Mouse (Mus musculus): ENCODE measurements around the gene Lclat1. TPM values are rescaled to one million over a fixed set of nuclear protein-coding genes. Genes with fewer than 3 reads are reported as not detected.

The Lclat1 gene
- polyA plus RNA-seq, 1 experiment = 20.4 TPM

DNA sequence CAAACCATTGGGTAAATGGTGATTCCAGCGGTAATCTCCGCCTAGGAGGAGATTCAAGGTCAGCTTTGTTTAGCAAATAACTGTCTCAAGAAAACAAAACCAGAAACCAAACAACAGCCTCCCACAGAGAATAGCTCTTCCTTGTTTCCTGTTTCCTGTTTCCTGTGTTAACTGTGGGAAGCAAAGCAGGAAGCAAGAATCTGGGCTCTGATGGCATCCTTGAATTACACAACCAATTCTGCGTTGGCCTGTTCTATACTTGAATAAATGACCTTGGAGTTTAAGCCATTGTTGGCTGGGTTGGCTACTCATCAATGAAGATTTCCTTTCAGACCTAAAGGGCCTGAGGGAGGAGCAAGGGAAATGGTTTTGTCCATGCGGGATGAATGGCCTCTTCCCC, 5.2 kb upstream of the Lclat1 start:
- Histone ChIP-seq H3K27me3 (ENCODE audit: control insufficient read depth, insufficient read depth, insufficient read length) (no peaks in the 10 kb centered on the region), H3K36me3 (ENCODE audit: control insufficient read depth, insufficient read depth) (no peaks in the 10 kb centered on the region), H3ac (ENCODE audit: control insufficient read depth, insufficient read length, low read depth) (no peak overlapping the region), H3K79me3 (ENCODE audit: low read depth) (no peaks in the 10 kb centered on the region), H3K79me2 (ENCODE audit: control insufficient read depth, insufficient read depth) (no peaks in the 10 kb centered on the region), H3K4me3 (ENCODE audit: insufficient read depth, poor library complexity, severe bottlenecking) (no peak overlapping the region)
- TF ChIP-seq USF1 (IDR thresholded peaks at IDR 0.05; ENCODE audit: low read depth) (no peak), MYOG (IDR thresholded peaks at IDR 0.05; ENCODE audit: control insufficient read depth, extremely low read depth, insufficient read length) (no peak)

DNA sequence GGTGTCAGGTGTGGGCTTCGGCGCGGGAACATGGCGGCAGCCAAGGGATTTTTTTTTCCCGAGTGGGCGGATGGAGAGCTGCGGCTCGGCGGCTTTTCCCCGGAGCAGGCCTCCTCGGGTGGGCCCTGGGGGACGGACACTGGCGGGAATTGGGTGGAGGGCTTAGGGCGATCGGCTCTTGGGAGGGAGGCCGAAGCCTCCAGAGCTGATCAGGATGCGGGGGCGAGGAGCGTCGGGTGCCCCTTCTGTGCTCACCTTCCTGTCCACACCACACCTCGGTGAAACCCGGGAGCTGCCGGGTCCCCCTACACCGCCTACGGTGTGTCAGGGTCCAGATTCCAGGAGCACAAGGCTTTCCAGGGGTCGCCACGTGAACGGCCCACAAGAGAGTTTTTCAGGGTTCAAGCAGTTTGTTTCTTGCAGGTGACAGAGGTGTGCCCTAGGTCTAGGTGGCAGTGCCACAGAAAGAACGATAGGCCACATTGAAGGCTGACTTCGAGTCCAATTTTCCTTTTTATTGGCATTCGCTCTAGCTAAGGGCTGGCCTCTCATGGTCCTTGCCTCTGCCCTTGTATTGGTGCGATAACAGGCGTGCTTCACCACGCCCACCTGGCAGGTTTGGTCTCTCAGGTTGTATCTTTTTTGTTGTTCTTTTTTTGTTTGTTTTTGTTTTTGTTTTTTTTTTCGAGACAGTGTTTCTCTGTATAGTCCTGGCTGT, 544 bp downstream of the Lclat1 start:
- Histone ChIP-seq H3K36me3 (ENCODE audit: control insufficient read depth, insufficient read depth) (no peaks in the 10 kb centered on the region), H3K4me3 (ENCODE audit: insufficient read depth, poor library complexity, severe bottlenecking) (peak overlapping the region; percentile 68)

DNA sequence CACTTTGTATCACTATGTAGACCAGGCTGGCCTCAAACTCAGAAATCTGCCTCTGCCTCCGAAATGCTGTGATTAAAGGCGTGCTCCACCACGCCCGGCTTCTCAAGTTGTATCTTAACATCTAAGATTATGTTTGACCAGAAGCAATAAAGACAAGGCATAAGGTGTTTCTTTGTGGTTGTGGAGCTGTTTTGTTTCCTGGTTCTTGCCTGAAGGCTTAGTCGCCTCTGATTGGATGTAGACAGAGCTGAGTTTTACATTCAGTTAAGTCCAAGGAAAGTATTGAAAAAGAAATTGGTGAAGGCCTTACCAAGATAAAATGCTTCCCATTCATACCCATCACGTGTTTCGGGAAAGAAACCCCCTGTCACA, 1.1 kb downstream of the Lclat1 start:
- peaks cover 45% of the 10 kb centered on the region for H3K79me2 ChIP-seq (ENCODE audit: control insufficient read depth, insufficient read depth)
- H3K79me3 ChIP-seq (ENCODE audit: low read depth) = peaks cover 3% of the 10 kb centered on the region
- no peak overlapping the region for H3ac ChIP-seq (ENCODE audit: control insufficient read depth, insufficient read length, low read depth)
- no peak for TF ChIP-seq MAX (IDR thresholded peaks at IDR 0.05)
- TF ChIP-seq MYOD1 (IDR thresholded peaks at IDR 0.05; ENCODE audit: control insufficient read depth, insufficient read length, low read depth) = no peak
- no peak for TF ChIP-seq USF1 (IDR thresholded peaks at IDR 0.05; ENCODE audit: low read depth)
- no peak for TF ChIP-seq CEBPB (IDR thresholded peaks at IDR 0.05; ENCODE audit: low read depth)
- no peak for TF ChIP-seq CTCF (IDR thresholded peaks at IDR 0.05; ENCODE audit: control insufficient read depth, insufficient read depth, insufficient read length)
- TF ChIP-seq FOSL1 (IDR thresholded peaks at IDR 0.05; ENCODE audit: insufficient read depth, low read length, poor library complexity, severe bottlenecking) = no peak
- TF ChIP-seq MYOG (IDR thresholded peaks at IDR 0.05; ENCODE audit: control insufficient read depth, extremely low read depth, insufficient read length) = no peak
- no peaks in the 10 kb centered on the region for H3K36me3 ChIP-seq (ENCODE audit: control insufficient read depth, insufficient read depth)
- peak overlapping the region; percentile 68 for H3K4me3 ChIP-seq (ENCODE audit: insufficient read depth, poor library complexity, severe bottlenecking)
- no peaks in the 10 kb centered on the region for H3K27me3 ChIP-seq (ENCODE audit: control insufficient read depth, insufficient read depth, insufficient read length)

More for the DNA sequence above, 544 bp downstream of the Lclat1 start:
- TF ChIP-seq FOSL1 (IDR thresholded peaks at IDR 0.05; ENCODE audit: insufficient read depth, low read length, poor library complexity, severe bottlenecking) (no peak), MYOG (IDR thresholded peaks at IDR 0.05; ENCODE audit: control insufficient read depth, extremely low read depth, insufficient read length) (no peak), CEBPB (IDR thresholded peaks at IDR 0.05; ENCODE audit: low read depth) (no peak), USF1 (IDR thresholded peaks at IDR 0.05; ENCODE audit: low read depth) (no peak), MAX (IDR thresholded peaks at IDR 0.05) (no peak), CTCF (IDR thresholded peaks at IDR 0.05; ENCODE audit: control insufficient read depth, insufficient read depth, insufficient read length) (no peak), MYOD1 (IDR thresholded peaks at IDR 0.05; ENCODE audit: control insufficient read depth, insufficient read length, low read depth) (no peak)
- Histone ChIP-seq H3K79me2 (ENCODE audit: control insufficient read depth, insufficient read depth) (peaks cover 40% of the 10 kb centered on the region), H3ac (ENCODE audit: control insufficient read depth, insufficient read length, low read depth) (peak overlapping the region; percentile 96), H3K27me3 (ENCODE audit: control insufficient read depth, insufficient read depth, insufficient read length) (no peaks in the 10 kb centered on the region), H3K79me3 (ENCODE audit: low read depth) (peaks cover 3% of the 10 kb centered on the region)

GRCm38 (mm10) chr17:73112128-73112527, 4.3 kb downstream of the Lclat1 start:
- Histone ChIP-seq H3K27me3 (ENCODE audit: control insufficient read depth, insufficient read depth, insufficient read length) (no peaks in the 10 kb centered on the region), H3K36me3 (ENCODE audit: control insufficient read depth, insufficient read depth) (no peaks in the 10 kb centered on the region), H3K79me2 (ENCODE audit: control insufficient read depth, insufficient read depth) (peaks cover 69% of the 10 kb centered on the region), H3K79me3 (ENCODE audit: low read depth) (peaks cover 5% of the 10 kb centered on the region), H3ac (ENCODE audit: control insufficient read depth, insufficient read length, low read depth) (no peak overlapping the region), H3K4me3 (ENCODE audit: insufficient read depth, poor library complexity, severe bottlenecking) (no peak overlapping the region)
- no peak for TF ChIP-seq MYOD1 (IDR thresholded peaks at IDR 0.05; ENCODE audit: control insufficient read depth, insufficient read length, low read depth)
- no peak for TF ChIP-seq MYOG (IDR thresholded peaks at IDR 0.05; ENCODE audit: control insufficient read depth, extremely low read depth, insufficient read length)
- no peak for TF ChIP-seq CTCF (IDR thresholded peaks at IDR 0.05; ENCODE audit: control insufficient read depth, insufficient read depth, insufficient read length)
- TF ChIP-seq USF1 (IDR thresholded peaks at IDR 0.05; ENCODE audit: low read depth) = no peak
- TF ChIP-seq FOSL1 (IDR thresholded peaks at IDR 0.05; ENCODE audit: insufficient read depth, low read length, poor library complexity, severe bottlenecking) = peak; percentile 54
- peak; percentile 96 for TF ChIP-seq CEBPB (IDR thresholded peaks at IDR 0.05; ENCODE audit: low read depth)
- TF ChIP-seq MAX (IDR thresholded peaks at IDR 0.05) = peak; percentile 35

DNA sequence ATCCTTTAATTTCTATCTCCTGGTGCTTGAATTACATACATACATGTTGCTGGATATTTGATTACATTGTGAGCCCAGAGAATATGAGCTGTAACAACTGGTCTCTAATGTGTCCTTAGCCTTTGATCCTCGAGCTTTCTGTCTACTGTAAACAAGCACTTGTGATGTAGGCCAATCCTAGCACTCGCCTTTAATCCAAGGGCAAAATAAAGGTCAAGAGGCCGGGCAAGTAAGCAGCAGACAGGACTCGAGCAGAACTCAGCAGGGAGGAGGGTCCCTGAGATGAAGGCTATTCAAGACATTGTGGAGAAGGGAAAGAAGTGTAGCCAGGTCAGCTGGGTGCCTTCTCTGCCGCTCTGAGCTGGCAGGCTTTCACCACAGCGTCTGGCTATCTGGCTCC, 4.8 kb downstream of the Lclat1 start:
- Histone ChIP-seq H3K79me3 (ENCODE audit: low read depth) (peaks cover 5% of the 10 kb centered on the region), H3ac (ENCODE audit: control insufficient read depth, insufficient read length, low read depth) (no peak overlapping the region), H3K36me3 (ENCODE audit: control insufficient read depth, insufficient read depth) (no peaks in the 10 kb centered on the region), H3K79me2 (ENCODE audit: control insufficient read depth, insufficient read depth) (peaks cover 73% of the 10 kb centered on the region), H3K4me3 (ENCODE audit: insufficient read depth, poor library complexity, severe bottlenecking) (no peak overlapping the region), H3K27me3 (ENCODE audit: control insufficient read depth, insufficient read depth, insufficient read length) (no peaks in the 10 kb centered on the region)
- no peak for TF ChIP-seq CTCF (IDR thresholded peaks at IDR 0.05; ENCODE audit: control insufficient read depth, insufficient read depth, insufficient read length)

DNA sequence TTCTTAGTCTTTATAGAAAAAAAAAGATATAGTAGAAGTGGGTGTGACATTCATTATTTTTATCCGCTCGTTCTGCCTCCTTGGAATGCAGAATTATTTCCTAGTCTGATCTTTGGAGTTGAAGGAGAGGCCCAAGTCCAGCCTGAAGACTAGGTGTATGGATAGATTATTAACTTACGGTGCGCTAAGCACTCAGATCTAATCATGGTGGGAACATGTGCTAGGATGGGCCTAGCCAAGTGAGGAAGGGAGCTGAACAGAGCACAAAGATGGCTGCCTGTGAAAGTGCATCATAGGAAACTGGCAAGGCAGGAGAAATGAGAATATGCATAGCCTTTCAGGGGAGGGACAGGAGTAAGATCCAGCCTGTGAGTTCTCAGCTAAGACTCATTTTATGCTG, 5.4 kb downstream of the Lclat1 start:
- H3K79me2 ChIP-seq (ENCODE audit: control insufficient read depth, insufficient read depth) = peaks cover 69% of the 10 kb centered on the region
- peaks cover 5% of the 10 kb centered on the region for H3K79me3 ChIP-seq (ENCODE audit: low read depth)
- H3K4me3 ChIP-seq (ENCODE audit: insufficient read depth, poor library complexity, severe bottlenecking) = no peak overlapping the region
- TF ChIP-seq MYOD1 (IDR thresholded peaks at IDR 0.05; ENCODE audit: control insufficient read depth, insufficient read length, low read depth) (no peak), FOSL1 (IDR thresholded peaks at IDR 0.05; ENCODE audit: insufficient read depth, low read length, poor library complexity, severe bottlenecking) (no peak), MAX (IDR thresholded peaks at IDR 0.05) (no peak), USF1 (IDR thresholded peaks at IDR 0.05; ENCODE audit: low read depth) (no peak), CEBPB (IDR thresholded peaks at IDR 0.05; ENCODE audit: low read depth) (no peak), CTCF (IDR thresholded peaks at IDR 0.05; ENCODE audit: control insufficient read depth, insufficient read depth, insufficient read length) (no peak), MYOG (IDR thresholded peaks at IDR 0.05; ENCODE audit: control insufficient read depth, extremely low read depth, insufficient read length) (no peak)
- no peaks in the 10 kb centered on the region for H3K36me3 ChIP-seq (ENCODE audit: control insufficient read depth, insufficient read depth)
- H3K27me3 ChIP-seq (ENCODE audit: control insufficient read depth, insufficient read depth, insufficient read length) = no peaks in the 10 kb centered on the region
- no peak overlapping the region for H3ac ChIP-seq (ENCODE audit: control insufficient read depth, insufficient read length, low read depth)

Measured in C2C12 (cell line).